Mouse (Mus musculus) retina, embryonic 14.5 days (tissue): ENCODE results near the gene Nudt5.

Experiments used
- DNase-seq: peaks from one replicate; pipeline ENCODE4 v3.0.0-alpha.2; 2015; ENCODE audit warnings: low spot score

The Nudt5 gene

GRCm38 (mm10) chr2:5844873-5845631 is at the start of gene Nudt5, which contains the start of gene Cdc123:
Gene Nudt5, plus strand, starts transcription at chr2:5845019.
Gene Cdc123, minus strand, starts transcription at chr2:5845164.
- peak; percentile 94 for DNase-seq

GRCm38 (mm10) chr2:5797816-5798672 is 46.8 kb upstream of the Nudt5 start:
- no peak for DNase-seq

- no peak for DNase-seq
These were observed 43.6 kb upstream of the Nudt5 start for GRCm38 (mm10) chr2:5801182-5801640.

GRCm38 (mm10) chr2:5801927-5802590 is 42.8 kb upstream of the Nudt5 start:
- DNase-seq, result no peak

GRCm38 (mm10) chr2:5804440-5805045 is 40.3 kb upstream of the Nudt5 start:
- no peak for DNase-seq

GRCm38 (mm10) chr2:5805228-5805627 is 39.6 kb upstream of the Nudt5 start:
- DNase-seq, result no peak

GRCm38 (mm10) chr2:5806201-5806600 is 38.6 kb upstream of the Nudt5 start:
- DNase-seq, result peak; percentile 63

- DNase-seq, result no peak
These were observed 34.6 kb upstream of the Nudt5 start for GRCm38 (mm10) chr2:5810036-5810718.

- DNase-seq, result no peak
These were observed 33.5 kb upstream of the Nudt5 start for GRCm38 (mm10) chr2:5811235-5811782.

GRCm38 (mm10) chr2:5821264-5821663 is 23.6 kb upstream of the Nudt5 start:
- DNase-seq, result no peak

- no peak for DNase-seq
These were observed 22.4 kb upstream of the Nudt5 start for GRCm38 (mm10) chr2:5822449-5822848.

- peak; percentile 45 for DNase-seq
These were observed 20.6 kb upstream of the Nudt5 start for GRCm38 (mm10) chr2:5824213-5824612.

GRCm38 (mm10) chr2:5824685-5825084 is 20.1 kb upstream of the Nudt5 start:
- no peak for DNase-seq

- DNase-seq, result no peak
These were observed 19.4 kb upstream of the Nudt5 start for GRCm38 (mm10) chr2:5825265-5825913.

GRCm38 (mm10) chr2:5840815-5841214 is 4.0 kb upstream of the Nudt5 start:
- DNase-seq, result no peak

- no peak for DNase-seq
These were observed 492 bp upstream of the Nudt5 start for GRCm38 (mm10) chr2:5844181-5844872.

GRCm38 (mm10) chr2:5845826-5846225 is 1.0 kb downstream of the Nudt5 start:
- DNase-seq, result no peak

GRCm38 (mm10) chr2:5851116-5851515 is 6.3 kb downstream of the Nudt5 start:
- DNase-seq, result no peak

- no peak for DNase-seq
These were observed 7.0 kb downstream of the Nudt5 start for GRCm38 (mm10) chr2:5851866-5852265.

GRCm38 (mm10) chr2:5862834-5863233 is 18.0 kb downstream of the Nudt5 start, which contains the start of gene Gm13199:
Gene Gm13199, minus strand, starts transcription at chr2:5862934.
- no peak for DNase-seq
